Comparison of ENCODE assay signal across 8 mouse cellular contexts in genomic region chr15:96948471-96948870, GRCm38 (mm10).
DNase-seq lines count a peak whose midpoint lies in the region; TF ChIP-seq lines count a peak whose summit lies in the region.

No protein-coding gene starts in this region.

- H3K36me3 ChIP-seq in MEL (ENCODE audit: control insufficient read depth in 1 of 2, insufficient read depth in 2 of 2, low read length in 2 of 2), result no peaks in the 10 kb centered on the region
- no peaks in the 10 kb centered on the region for H3K36me3 ChIP-seq in midbrain, embryonic 10.5 days

- no peaks in the 10 kb centered on the region for H3K79me2 ChIP-seq in MEL (ENCODE audit: control insufficient read depth, insufficient read depth, low read length, poor library complexity)

- H3K27ac ChIP-seq in gastrocnemius, adult 2 months, result no peak overlapping the region
- no peak overlapping the region for H3K27ac ChIP-seq in MEL (ENCODE audit: control insufficient read depth, low read depth, low read length)
- no peak overlapping the region for H3K27ac ChIP-seq in olfactory bulb, adult 2 months (ENCODE audit: insufficient read depth, low read depth, low read length)
- no peak overlapping the region for H3K27ac ChIP-seq in midbrain, embryonic 10.5 days (replicated peaks)

- H3K4me1 ChIP-seq in MEL (ENCODE audit: control insufficient read depth in 1 of 2, insufficient read depth in 2 of 2, low read length in 2 of 2), result no peaks in the 10 kb centered on the region
- peaks cover under 1% of the 10 kb centered on the region; the same call in 1 of the 2 replicates for H3K4me1 ChIP-seq in olfactory bulb, adult 2 months (ENCODE audit: control insufficient read depth, insufficient read depth, low read length)
- H3K4me1 ChIP-seq in midbrain, embryonic 10.5 days, result peaks cover 8% of the 10 kb centered on the region; the same call in 1 of the 2 replicates

- TF ChIP-seq RAD21 in MEL (IDR thresholded peaks at IDR 0.05; ENCODE audit: low read depth, low read length), result peak; percentile 63

- H3K9ac ChIP-seq in MEL (ENCODE audit: control insufficient read depth, low read depth, low read length, poor library complexity, severe bottlenecking), result no peak overlapping the region

- 70% methylated on average over 6 of the region's 6 CpGs for WGBS in olfactory bulb, adult 2 months
- 70% methylated on average over 6 of the region's 6 CpGs for WGBS in midbrain, embryonic 10.5 days

- TF ChIP-seq POLR2A in MEL (IDR thresholded peaks at IDR 0.05; ENCODE audit: control insufficient read depth in 1 of 2, insufficient read depth in 1 of 2, low read depth in 1 of 2, low read length in 2 of 2, poor library complexity in 1 of 2), result no peak
- TF ChIP-seq POLR2A in olfactory bulb, adult 2 months (IDR thresholded peaks at IDR 0.05; ENCODE audit: insufficient read depth, low read depth, low read length), result no peak

- 0 out of 4 replicates have a peak, but pooled peaks cover 0 to 1% of the 10 kb centered on the region in 2 experiments for H3K27me3 ChIP-seq in MEL (ENCODE audit: control insufficient read depth in 1 of 2, insufficient read depth in 2 of 2, low read length in 2 of 2)
- peaks cover 6% of the 10 kb centered on the region; the same call in 1 of the 2 replicates for H3K27me3 ChIP-seq in midbrain, embryonic 10.5 days (ENCODE audit: low read depth, poor library complexity, severe bottlenecking)

- TF ChIP-seq CTCF in gastrocnemius, adult 2 months (IDR thresholded peaks at IDR 0.05), result peak; percentile 73
- TF ChIP-seq CTCF in MEL (IDR thresholded peaks at IDR 0.05 in 2 of 3, conservative IDR thresholded peaks at IDR 0.05 in 1 of 3; ENCODE audit: control insufficient read depth in 1 of 3, insufficient read depth in 1 of 3, low read depth in 2 of 3, low read length in 3 of 3, poor library complexity in 1 of 3, severe bottlenecking in 1 of 3), result peak; percentile 80 to 96 (median 94)
- TF ChIP-seq CTCF in olfactory bulb, adult 2 months (IDR thresholded peaks at IDR 0.05; ENCODE audit: insufficient read depth, low read depth, low read length), result 0 out of 2 replicates have a peak, but pooled peaks have one; percentile 32

- intact Hi-C loops in gastrocnemius, adult 2 months (cut with DNase I), result no loop called here

- no peak for TF ChIP-seq EP300 in MEL (IDR thresholded peaks at IDR 0.05; ENCODE audit: low read depth in 1 of 2, low read length in 2 of 2)

- no peak overlapping the region for H3K4me3 ChIP-seq in gastrocnemius, adult 2 months
- no peak overlapping the region for H3K4me3 ChIP-seq in MEL (ENCODE audit: control insufficient read depth in 1 of 2, insufficient read depth in 1 of 2, low read depth in 2 of 2, low read length in 2 of 2)
- H3K4me3 ChIP-seq in olfactory bulb, adult 2 months (ENCODE audit: insufficient read depth, low read depth, low read length), result no peak overlapping the region
- no peak overlapping the region for H3K4me3 ChIP-seq in midbrain, embryonic 10.5 days

- peak; percentile 63 for DNase-seq in gastrocnemius, adult 2 months
- DNase-seq in gastrocnemius, postnatal 10 days, result no peak
- peak; percentile 44 for DNase-seq in MEL (ENCODE audit: low read depth, low spot score)
- peak; percentile 36 for DNase-seq in embryo, embryonic 10.5 days (ENCODE audit: low spot score)
- DNase-seq in kidney, postnatal 4 days, result peak; percentile 62 to 68
- no peak for DNase-seq in midbrain, embryonic 10.5 days (ENCODE audit: low spot score)
- no peak for DNase-seq in left cerebral cortex, adult 9 months (ENCODE audit: low spot score in 2 of 2)

- H3K9me3 ChIP-seq in MEL (replicated peaks; ENCODE audit: insufficient read depth, low read length), result no peaks in the 10 kb centered on the region
- H3K9me3 ChIP-seq in midbrain, embryonic 10.5 days (replicated peaks), result no peaks in the 10 kb centered on the region

TF ChIP-seq in MEL, 35 proteins besides CTCF, POLR2A, EP300 and RAD21:
- TF ChIP-seq ELF1 (IDR thresholded peaks at IDR 0.05; ENCODE audit: low read depth, low read length), result no peak
- peak; percentile 55; the same call in 1 of the 2 replicates for TF ChIP-seq ZC3H11A (IDR thresholded peaks at IDR 0.05; ENCODE audit: low read depth, low read length)
- TF ChIP-seq GATA1 (IDR thresholded peaks at IDR 0.05; ENCODE audit: low read depth, low read length), result no peak
- TF ChIP-seq SIN3A (IDR thresholded peaks at IDR 0.05; ENCODE audit: low read length), result no peak
- TF ChIP-seq MAZ (IDR thresholded peaks at IDR 0.05; ENCODE audit: low read depth, low read length), result no peak
- TF ChIP-seq JUND (IDR thresholded peaks at IDR 0.05; ENCODE audit: low read depth, low read length), result no peak
- TF ChIP-seq SMC3 (IDR thresholded peaks at IDR 0.05; ENCODE audit: low read depth, low read length), result peak; percentile 86
- TF ChIP-seq BHLHE40 (IDR thresholded peaks at IDR 0.05; ENCODE audit: borderline replicate concordance, low read depth, low read length), result no peak

Comparison
In these comparisons a context has a peak if more than half of its experiments do, and no peak if none do; other contexts are left out.
1. DNase-seq: peak in gastrocnemius, adult 2 months (single experiment), MEL (single experiment), embryo, embryonic 10.5 days (single experiment) and kidney, postnatal 4 days (2 of 2); none in gastrocnemius, postnatal 10 days (single experiment), midbrain, embryonic 10.5 days (single experiment) and left cerebral cortex, adult 9 months (0 of 2).
2. CTCF ChIP-seq: peak in every context shown above with its lines; median percentile 94 in MEL; 73 in gastrocnemius, adult 2 months; 32 in olfactory bulb, adult 2 months.